Mouse (Mus musculus): ENCODE measurements around the gene H2afv. TPM values are rescaled to one million over a fixed set of nuclear protein-coding genes. Genes with fewer than 3 reads are reported as not detected.

H2afv gene
- polyA plus RNA-seq, 1 experiment: 4.5 TPM

- Histone ChIP-seq H3K4me3 (replicated peaks) (peak overlapping the region; percentile 91), H3K36me3 (ENCODE audit: control insufficient read depth) (peaks cover 14% of the 10 kb centered on the region), H3K9me3 (ENCODE audit: control insufficient read depth, low read length) (no peaks in the 10 kb centered on the region), H3K27me3 (ENCODE audit: control insufficient read depth) (no peaks in the 10 kb centered on the region), H3K4me1 (ENCODE audit: control insufficient read depth) (peaks cover 37% of the 10 kb centered on the region)
- TF ChIP-seq GATA1 (IDR thresholded peaks at IDR 0.05; ENCODE audit: low read length) (no peak), TAL1 (IDR thresholded peaks at IDR 0.05; ENCODE audit: low read length) (no peak)
Measured at GRCm38 (mm10) chr11:6388126-6388725, 56.0 kb downstream of the H2afv start.

GRCm38 (mm10) chr11:6380916-6381315, 63.3 kb downstream of the H2afv start:
- Histone ChIP-seq H3K4me1 (ENCODE audit: control insufficient read depth) (no peaks in the 10 kb centered on the region), H3K9me3 (ENCODE audit: control insufficient read depth, low read length) (no peaks in the 10 kb centered on the region), H3K4me3 (replicated peaks) (no peak overlapping the region), H3K36me3 (ENCODE audit: control insufficient read depth) (no peaks in the 10 kb centered on the region), H3K27me3 (ENCODE audit: control insufficient read depth) (no peaks in the 10 kb centered on the region)
- no peak for TF ChIP-seq TAL1 (IDR thresholded peaks at IDR 0.05; ENCODE audit: low read length)
- no peak for TF ChIP-seq GATA1 (IDR thresholded peaks at IDR 0.05; ENCODE audit: low read length)

Other genes starting within 250 kb of the H2afv start
- not detected in 2 replicates for gene A730071L15Rik, start 244.4 kb downstream of the H2afv start, polyA plus RNA-seq (2012)
- 0.83 and 1.3 TPM in 2 replicates for gene Nudcd3, start 244.0 kb downstream of the H2afv start, polyA plus RNA-seq (2012)
- gene Npc1l1, start 214.3 kb downstream of the H2afv start, polyA plus RNA-seq (2012): not detected in 2 replicates
- gene Ddx56, start 176.7 kb downstream of the H2afv start, polyA plus RNA-seq (2012): 0.36 and 0.37 TPM in 2 replicates
- gene Tmed4, start 169.6 kb downstream of the H2afv start, polyA plus RNA-seq (2012): 3.1 and 3.2 TPM in 2 replicates
- gene Ogdh, start 152.8 kb downstream of the H2afv start, polyA plus RNA-seq (2012): 13.2 and 19.7 TPM in 2 replicates
- gene Zmiz2, start 55.4 kb downstream of the H2afv start, polyA plus RNA-seq (2012): 13.1 and 13.2 TPM in 2 replicates
- gene Ppia, start 29.0 kb downstream of the H2afv start, polyA plus RNA-seq (2012): 5.4 and 5.5 TPM in 2 replicates
- gene Purb, start 31.5 kb upstream of the H2afv start, polyA plus RNA-seq (2012): 0.79 and 0.95 TPM in 2 replicates
- gene Myo1g, start 76.5 kb upstream of the H2afv start, polyA plus RNA-seq (2012): 0.15 and 0.20 TPM in 2 replicates
- gene Ccm2, start 102.4 kb upstream of the H2afv start, polyA plus RNA-seq (2012): 2.3 and 2.8 TPM in 2 replicates
- gene Nacad, start 161.6 kb upstream of the H2afv start, polyA plus RNA-seq (2012): 1.7 and 3.1 TPM in 2 replicates
- 6.6 and 9.6 TPM in 2 replicates for gene Tbrg4, start 181.6 kb upstream of the H2afv start, polyA plus RNA-seq (2012)
- not detected in 2 replicates for gene Wap, start 194.2 kb upstream of the H2afv start, polyA plus RNA-seq (2012)
- not detected in 2 replicates for gene Ramp3, start 214.1 kb upstream of the H2afv start, polyA plus RNA-seq (2012)

Measured in erythroblast, embryonic 14.5 days (primary cell).